Comparison of ENCODE assay signal across 10 mouse cellular contexts in genomic region chr11:85469526-85469925, GRCm38 (mm10).
DNase-seq lines count a peak whose midpoint lies in the region; ATAC-seq and TF ChIP-seq lines count a peak whose summit lies in the region.
"Had no signal": no experiment of that assay in that cellular context is flagged by ENCODE, and none has a peak within 500 bp of the region (broad histone marks: within the 10 kb centered on the region; RNA-seq: fewer than 3 reads in every experiment).

No protein-coding gene starts in this region.

- no peak for ATAC-seq in heart, embryonic 12.5 days (ENCODE audit: insufficient number of reproducible peaks, low FRiP score)
- no peak for ATAC-seq in forebrain, embryonic 11.5 days (replicated peaks; ENCODE audit: low FRiP score)

- no peaks in the 10 kb centered on the region for H3K79me2 ChIP-seq in heart, adult 2 months (replicated peaks; ENCODE audit: control insufficient read depth, insufficient read depth, low read length)

- H3K36me3 ChIP-seq in heart, adult 2 months (ENCODE audit: control insufficient read depth, insufficient read depth, low read length), result no peaks in the 10 kb centered on the region
- no peaks in the 10 kb centered on the region for H3K36me3 ChIP-seq in heart, embryonic 12.5 days
- H3K36me3 ChIP-seq in forebrain, embryonic 11.5 days (ENCODE audit: control insufficient read depth, insufficient read depth, low read length), result no peaks in the 10 kb centered on the region
- H3K36me3 ChIP-seq: heart, embryonic 13.5 days had no signal

- WGBS in heart, adult 2 months, result 39% methylated on average over 1 of the region's 1 CpGs
- 64% methylated on average over 1 of the region's 1 CpGs for WGBS in heart, embryonic 12.5 days
- WGBS in forebrain, embryonic 11.5 days, result 89% methylated on average over 1 of the region's 1 CpGs

- TF ChIP-seq CTCF in heart, adult 2 months (IDR thresholded peaks at IDR 0.05), result peak; percentile 95

- no peak overlapping the region for H3K9ac ChIP-seq in heart, adult 2 months (ENCODE audit: low read depth, low read length)
- no peak overlapping the region for H3K9ac ChIP-seq in heart, embryonic 12.5 days
- no peak overlapping the region for H3K9ac ChIP-seq in forebrain, embryonic 11.5 days (ENCODE audit: low read length)
- H3K9ac ChIP-seq: heart, embryonic 13.5 days had no signal

- peaks cover 1% of the 10 kb centered on the region; the same call in 1 of the 2 replicates for H3K4me1 ChIP-seq in heart, adult 2 months (ENCODE audit: control insufficient read depth, insufficient read depth, low read length)
- H3K4me1 ChIP-seq in heart, embryonic 12.5 days (replicated peaks), result peaks cover 4% of the 10 kb centered on the region; the same call in 1 of the 2 replicates
- peaks cover 3% of the 10 kb centered on the region; the same call in 1 of the 2 replicates for H3K4me1 ChIP-seq in forebrain, embryonic 11.5 days (replicated peaks; ENCODE audit: control insufficient read depth, insufficient read depth, low read length)

- TF ChIP-seq POLR2A in heart, adult 2 months (IDR thresholded peaks at IDR 0.05; ENCODE audit: insufficient read depth, low read depth, low read length), result no peak

- H3K4me3 ChIP-seq in heart, adult 2 months, result no peak overlapping the region
- no peak overlapping the region for H3K4me3 ChIP-seq in heart, embryonic 12.5 days
- H3K4me3 ChIP-seq in forebrain, embryonic 11.5 days (ENCODE audit: low read depth, low read length), result no peak overlapping the region
- H3K4me3 ChIP-seq: heart, embryonic 13.5 days; megakaryocyte, embryonic 14.5 days had no signal

- no peak overlapping the region for H3K27ac ChIP-seq in heart, adult 2 months
- no peak overlapping the region for H3K27ac ChIP-seq in heart, embryonic 12.5 days (ENCODE audit: poor library complexity, severe bottlenecking)
- H3K27ac ChIP-seq in forebrain, embryonic 11.5 days (ENCODE audit: low read depth, low read length), result no peak overlapping the region
- H3K27ac ChIP-seq: heart, embryonic 13.5 days had no signal

- DNase-seq in heart, adult 2 months, result peak in 1 of 2 experiments; percentile 37
- peak; percentile 55 for DNase-seq in ovary, postnatal 14 days (ENCODE audit: low spot score)
- DNase-seq in ovary, adult 18-20 months (ENCODE audit: low spot score), result no peak
- DNase-seq in adrenal gland, postnatal 14 days, result peak; percentile 57
- peak; percentile 69 for DNase-seq in kidney, postnatal 14 days
- DNase-seq in retina, postnatal 1 day, result peak; percentile 81
- no peak for DNase-seq in forebrain, embryonic 11.5 days (ENCODE audit: low spot score)

- intact Hi-C loops in heart, adult 2 months (cut with DNase I), result loop anchor here (2.0 to 5.0 kb wide), 5 partner anchors 51 to 703 kb away; no protein-coding TSS in a partner anchor

- H3K27me3 ChIP-seq in heart, adult 2 months (ENCODE audit: control insufficient read depth, insufficient read depth, low read length), result no peaks in the 10 kb centered on the region
- no peaks in the 10 kb centered on the region for H3K27me3 ChIP-seq in heart, embryonic 12.5 days (replicated peaks)
- no peaks in the 10 kb centered on the region for H3K27me3 ChIP-seq in forebrain, embryonic 11.5 days (ENCODE audit: control insufficient read depth, insufficient read depth, low read length)
- H3K27me3 ChIP-seq: heart, embryonic 13.5 days had no signal

- no peaks in the 10 kb centered on the region for H3K9me3 ChIP-seq in heart, embryonic 12.5 days (replicated peaks)
- no peaks in the 10 kb centered on the region for H3K9me3 ChIP-seq in forebrain, embryonic 11.5 days (ENCODE audit: control insufficient read depth, low read length)
- H3K9me3 ChIP-seq: heart, embryonic 13.5 days; megakaryocyte, embryonic 14.5 days had no signal

- no peak overlapping the region for H3K4me2 ChIP-seq in heart, embryonic 12.5 days
- no peak overlapping the region for H3K4me2 ChIP-seq in forebrain, embryonic 11.5 days (ENCODE audit: low read depth, low read length, severe bottlenecking)
- H3K4me2 ChIP-seq: heart, embryonic 13.5 days had no signal

- TF ChIP-seq EP300 in heart, adult 2 months (IDR thresholded peaks at IDR 0.05; ENCODE audit: insufficient read depth, low read depth, low read length), result no peak

Comparison
In these comparisons a context has a peak if more than half of its experiments do, and no peak if none do; other contexts are left out.
1. DNase-seq: peak in ovary, postnatal 14 days (single experiment), adrenal gland, postnatal 14 days (single experiment), kidney, postnatal 14 days (single experiment) and retina, postnatal 1 day (single experiment); none in ovary, adult 18-20 months (single experiment) and forebrain, embryonic 11.5 days (single experiment).